Mouse (Mus musculus): ENCODE measurements around the gene Uckl1. TPM values are rescaled to one million over a fixed set of nuclear protein-coding genes. Genes with fewer than 3 reads are reported as not detected.

Gene Uckl1
- polyA plus RNA-seq, 1 experiment from 2014 or later = 50.8 TPM

- Histone ChIP-seq H3K36me3 (replicated peaks) (peaks cover 22% of the 10 kb centered on the region), H3K9me3 (no peaks in the 10 kb centered on the region), H3K27ac (peak overlapping the region; percentile 99), H3K4me3 (replicated peaks) (peak overlapping the region; percentile 97), H3K4me1 (peaks cover 28% of the 10 kb centered on the region), H3K4me2 (peak overlapping the region; percentile 64), H3K9ac (peak overlapping the region; percentile 94), H3K27me3 (no peaks in the 10 kb centered on the region)
- 1% methylated on average over 17 of the region's 17 CpGs for whole genome bisulfite sequencing
- no peak for ATAC-seq (ENCODE audit: low FRiP score)
Measured at GRCm38 (mm10) chr2:181520936-181521227, 63.8 kb downstream of the Uckl1 start.

- ATAC-seq (ENCODE audit: low FRiP score) = peak; percentile 97
- Histone ChIP-seq H3K9ac (peak within 1 kb of the TSS; percentile 94), H3K4me3 (replicated peaks) (peak within 1 kb of the TSS; percentile 97), H3K27ac (peak within 1 kb of the TSS; percentile 99), H3K9me3 (no peaks in the 10 kb centered on the region), H3K4me1 (peaks cover 28% of the 10 kb centered on the region), H3K4me2 (peak within 1 kb of the TSS; percentile 64), H3K36me3 (replicated peaks) (peaks cover 25% of the 10 kb centered on the region), H3K27me3 (no peaks in the 10 kb centered on the region)
- WGBS = under 1% methylated on average over 72 of the region's 74 CpGs
Measured at GRCm38 (mm10) chr2:181520118-181520935, 64.4 kb downstream of the Uckl1 start, which contains the start of gene Dnajc5. Gene Dnajc5 (plus strand): TSS chr2:181520485.

- no peak for ATAC-seq (ENCODE audit: low FRiP score)
- Histone ChIP-seq H3K4me1 (peaks cover 28% of the 10 kb centered on the region), H3K36me3 (replicated peaks) (peaks cover 37% of the 10 kb centered on the region)
Measured at GRCm38 (mm10) chr2:181519201-181519600, 65.5 kb downstream of the Uckl1 start.

More at GRCm38 (mm10) chr2:181519201-181519600, 65.5 kb downstream of the Uckl1 start:
- no peaks in the 10 kb centered on the region for H3K9me3 ChIP-seq
- H3K9ac ChIP-seq = peak overlapping the region; percentile 94
- peak overlapping the region; percentile 97 for H3K4me3 ChIP-seq (replicated peaks)
- whole genome bisulfite sequencing = 82% methylated on average over 3 of the region's 3 CpGs
- H3K27ac ChIP-seq = peak overlapping the region; percentile 99
- H3K27me3 ChIP-seq = no peaks in the 10 kb centered on the region
- peak overlapping the region; percentile 64 for H3K4me2 ChIP-seq

Small RNAs within 50 kb of the gene (microRNA-seq; reads per million reads assigned to microRNA genes)
- not detected for gene Mir7006

Other genes with a start within 250 kb of the Uckl1 start
- 62.4 and 69.5 TPM in 2 replicates for gene Zgpat, start 220.0 kb downstream of the Uckl1 start, polyA plus RNA-seq (2016; fragmentation: Nextera tagmentation; extraction: Ambion mirVana)
- 83.6 and 86.4 TPM in 2 replicates for gene Arfrp1, start 219.5 kb downstream of the Uckl1 start, polyA plus RNA-seq (2016; fragmentation: Nextera tagmentation; extraction: Ambion mirVana)
- gene Lime1, start 204.8 kb downstream of the Uckl1 start, polyA plus RNA-seq (2016; fragmentation: Nextera tagmentation; extraction: Ambion mirVana) = 33.9 and 34.5 TPM in 2 replicates
- gene Zbtb46, start 125.5 kb downstream of the Uckl1 start, polyA plus RNA-seq (2016; fragmentation: Nextera tagmentation; extraction: Ambion mirVana) = 14.4 and 16.1 TPM in 2 replicates
- 0.10 TPM in 1 of 2 replicates, not detected in the other for gene Abhd16b, start 91.7 kb downstream of the Uckl1 start, polyA plus RNA-seq (2016; fragmentation: Nextera tagmentation; extraction: Ambion mirVana)
- 133 and 134 TPM in 2 replicates for gene Tpd52l2, start 87.8 kb downstream of the Uckl1 start, polyA plus RNA-seq (2016; fragmentation: Nextera tagmentation; extraction: Ambion mirVana)
- 129 and 134 TPM in 2 replicates for gene Dnajc5, start 64.4 kb downstream of the Uckl1 start, polyA plus RNA-seq (2016; fragmentation: Nextera tagmentation; extraction: Ambion mirVana)
- gene Prpf6, start 7.0 kb upstream of the Uckl1 start, polyA plus RNA-seq (2016; fragmentation: Nextera tagmentation; extraction: Ambion mirVana) = 75.6 and 76.9 TPM in 2 replicates
- 70.9 and 74.5 TPM in 2 replicates for gene Zfp512b, start 7.9 kb upstream of the Uckl1 start, polyA plus RNA-seq (2016; fragmentation: Nextera tagmentation; extraction: Ambion mirVana)
- 71.3 and 73.8 TPM in 2 replicates for gene Samd10, start 14.3 kb upstream of the Uckl1 start, polyA plus RNA-seq (2016; fragmentation: Nextera tagmentation; extraction: Ambion mirVana)
- 0.28 TPM in 1 of 2 replicates, not detected in the other for gene Gm29797, start 72.1 kb upstream of the Uckl1 start, polyA plus RNA-seq (2016; fragmentation: Nextera tagmentation; extraction: Ambion mirVana)
- gene Sox18, start 86.7 kb upstream of the Uckl1 start, polyA plus RNA-seq (2016; fragmentation: Nextera tagmentation; extraction: Ambion mirVana) = 14.1 and 15.2 TPM in 2 replicates
- 23.2 and 28.2 TPM in 2 replicates for gene Tcea2, start 95.4 kb upstream of the Uckl1 start, polyA plus RNA-seq (2016; fragmentation: Nextera tagmentation; extraction: Ambion mirVana)
- 47.5 and 47.6 TPM in 2 replicates for gene Rgs19, start 109.1 kb upstream of the Uckl1 start, polyA plus RNA-seq (2016; fragmentation: Nextera tagmentation; extraction: Ambion mirVana)
- not detected in 2 replicates for gene Lkaaear1, start 113.5 kb upstream of the Uckl1 start, polyA plus RNA-seq (2016; fragmentation: Nextera tagmentation; extraction: Ambion mirVana)
- 28.4 and 29.2 TPM in 2 replicates for gene Oprl1, start 130.1 kb upstream of the Uckl1 start, polyA plus RNA-seq (2016; fragmentation: Nextera tagmentation; extraction: Ambion mirVana)
- gene Myt1, start 178.4 kb upstream of the Uckl1 start, polyA plus RNA-seq (2016; fragmentation: Nextera tagmentation; extraction: Ambion mirVana) = 51.9 and 60.8 TPM in 2 replicates